Mouse (Mus musculus) T-helper 1 cell (primary cell): ENCODE results near the gene Hmcn1.

Experiments
- in situ Hi-C: fragments of 300-600 bp; cut with MboI, MseI; formaldehyde crosslinking; loops from one replicate; pipeline ENCODE4 v1.15.1; 2025; ENCODE audit warnings: high pct_unique_total_duplicates

Hmcn1 gene

GRCm38 (mm10) chr1:150645314-150645713 lies 347.9 kb downstream of the Hmcn1 start:
- in situ Hi-C loops, result no loop called here

- in situ Hi-C loops, result no loop called here
Observed at GRCm38 (mm10) chr1:150639522-150639921, 353.7 kb downstream of the Hmcn1 start.

DNA sequence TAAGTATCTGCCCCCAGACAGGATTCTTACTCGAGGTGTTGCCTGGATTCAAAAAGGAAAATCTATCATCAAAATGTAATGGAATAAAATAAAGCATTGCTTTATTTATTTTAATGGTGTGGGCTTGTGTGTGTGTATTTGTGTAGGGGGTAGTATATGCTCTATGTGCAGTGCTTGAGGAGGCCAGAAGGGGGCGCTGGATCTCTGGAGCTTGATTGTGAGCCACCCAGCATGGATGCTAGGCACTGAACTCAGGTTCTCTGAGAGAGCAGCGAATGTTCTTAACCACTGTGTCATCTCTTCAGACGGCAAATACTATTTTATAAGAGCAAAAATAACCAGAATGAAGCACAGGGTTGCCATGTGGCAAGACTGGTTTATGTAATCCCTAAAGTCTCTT lies 360.7 kb downstream of the Hmcn1 start:
- in situ Hi-C loops, result no loop called here

DNA sequence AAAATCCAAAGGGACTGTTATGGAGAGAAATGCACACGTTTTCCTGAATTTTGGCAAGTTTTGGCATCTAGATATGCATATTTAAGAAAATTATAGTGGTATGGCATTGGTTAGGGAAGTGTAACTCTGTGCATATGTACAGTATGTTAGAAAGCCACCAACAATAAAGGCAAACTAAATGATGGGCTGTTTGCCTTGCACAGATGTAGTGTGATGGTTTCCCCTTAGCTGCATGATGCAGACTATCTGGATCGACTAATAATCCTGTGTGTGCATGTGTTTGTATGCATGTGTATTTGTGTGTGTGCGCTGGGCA lies 361.4 kb downstream of the Hmcn1 start:
- in situ Hi-C loops, result no loop called here

GRCm38 (mm10) chr1:150631035-150631855 lies 362.0 kb downstream of the Hmcn1 start:
- in situ Hi-C loops, result no loop called here

- in situ Hi-C loops, result loop anchor here (10.0 kb wide), 1 partner anchor 1538 kb away; no protein-coding TSS in a partner anchor
Observed at GRCm38 (mm10) chr1:150623226-150623625, 370.0 kb downstream of the Hmcn1 start.

DNA sequence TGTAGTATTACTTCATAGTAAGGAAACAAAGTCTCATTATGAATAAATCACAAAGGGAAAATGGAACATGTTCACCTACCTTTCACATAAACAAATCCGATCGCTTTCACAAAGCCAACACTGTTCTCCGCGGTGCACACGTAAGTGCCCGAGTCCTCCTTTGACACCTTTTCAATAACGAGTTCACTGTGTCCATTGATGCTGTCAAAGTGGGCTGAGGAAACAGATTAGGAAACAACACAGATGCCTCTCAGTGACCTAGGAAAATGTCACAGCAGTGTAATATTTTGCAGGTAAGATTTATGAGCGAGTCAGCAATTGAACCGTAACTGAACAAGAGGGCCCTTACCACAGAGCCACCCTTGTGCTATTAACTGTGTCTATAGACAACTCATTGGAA lies 382.7 kb downstream of the Hmcn1 start:
- in situ Hi-C loops, result no loop called here

GRCm38 (mm10) chr1:150606173-150606572 lies 387.1 kb downstream of the Hmcn1 start:
- in situ Hi-C loops, result no loop called here

GRCm38 (mm10) chr1:150593614-150594013 lies 399.6 kb downstream of the Hmcn1 start:
- in situ Hi-C loops, result no loop called here

- in situ Hi-C loops, result no loop called here
Observed at GRCm38 (mm10) chr1:150591253-150591652, 402.0 kb downstream of the Hmcn1 start.

DNA sequence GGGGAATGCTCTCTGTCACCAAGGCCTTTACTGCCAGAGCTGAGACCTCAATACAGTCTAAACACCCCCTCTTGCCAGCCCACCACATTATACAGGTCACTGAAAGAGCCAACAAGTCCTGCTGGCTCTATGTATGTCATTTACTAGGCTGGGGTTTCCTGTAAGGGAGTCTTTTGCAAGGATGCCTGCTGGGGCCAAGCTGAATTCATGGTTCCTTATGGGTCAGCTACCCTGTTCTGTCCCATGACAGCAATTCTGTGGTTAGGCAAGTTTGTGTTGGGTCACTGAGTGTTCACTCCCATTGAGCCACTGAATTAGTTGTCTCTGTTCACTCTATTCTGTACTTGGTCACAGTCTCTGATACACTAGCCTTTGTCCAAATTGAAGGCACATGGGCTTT lies 405.8 kb downstream of the Hmcn1 start:
- in situ Hi-C loops, result no loop called here

GRCm38 (mm10) chr1:150584477-150584876 lies 408.8 kb downstream of the Hmcn1 start:
- in situ Hi-C loops, result no loop called here

DNA sequence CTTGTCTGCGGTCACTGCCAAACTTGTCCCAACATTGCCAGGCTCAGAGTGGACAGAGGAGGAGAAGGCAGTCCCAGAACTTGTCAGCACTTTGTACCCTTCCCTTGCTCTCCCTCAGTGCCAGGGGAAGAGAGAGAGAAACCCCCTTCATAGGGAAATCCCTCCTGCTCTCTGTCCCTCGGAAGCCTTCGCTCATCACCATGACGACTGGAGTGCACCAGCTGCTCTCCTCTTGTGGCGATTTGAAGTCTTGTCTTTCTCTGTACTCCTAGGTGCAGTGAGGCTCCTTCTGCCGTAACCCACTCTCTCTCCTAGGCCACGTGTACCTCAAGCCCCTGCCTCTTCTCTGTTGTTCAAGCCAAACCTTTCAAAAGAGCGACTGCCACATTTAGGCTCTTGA lies 409.5 kb downstream of the Hmcn1 start:
- in situ Hi-C loops, result no loop called here

GRCm38 (mm10) chr1:150580561-150580960 lies 412.7 kb downstream of the Hmcn1 start:
- in situ Hi-C loops, result no loop called here

- in situ Hi-C loops, result no loop called here
Observed at GRCm38 (mm10) chr1:150573407-150573806, 419.8 kb downstream of the Hmcn1 start.

GRCm38 (mm10) chr1:150570562-150571156 lies 422.6 kb downstream of the Hmcn1 start:
- in situ Hi-C loops, result no loop called here

DNA sequence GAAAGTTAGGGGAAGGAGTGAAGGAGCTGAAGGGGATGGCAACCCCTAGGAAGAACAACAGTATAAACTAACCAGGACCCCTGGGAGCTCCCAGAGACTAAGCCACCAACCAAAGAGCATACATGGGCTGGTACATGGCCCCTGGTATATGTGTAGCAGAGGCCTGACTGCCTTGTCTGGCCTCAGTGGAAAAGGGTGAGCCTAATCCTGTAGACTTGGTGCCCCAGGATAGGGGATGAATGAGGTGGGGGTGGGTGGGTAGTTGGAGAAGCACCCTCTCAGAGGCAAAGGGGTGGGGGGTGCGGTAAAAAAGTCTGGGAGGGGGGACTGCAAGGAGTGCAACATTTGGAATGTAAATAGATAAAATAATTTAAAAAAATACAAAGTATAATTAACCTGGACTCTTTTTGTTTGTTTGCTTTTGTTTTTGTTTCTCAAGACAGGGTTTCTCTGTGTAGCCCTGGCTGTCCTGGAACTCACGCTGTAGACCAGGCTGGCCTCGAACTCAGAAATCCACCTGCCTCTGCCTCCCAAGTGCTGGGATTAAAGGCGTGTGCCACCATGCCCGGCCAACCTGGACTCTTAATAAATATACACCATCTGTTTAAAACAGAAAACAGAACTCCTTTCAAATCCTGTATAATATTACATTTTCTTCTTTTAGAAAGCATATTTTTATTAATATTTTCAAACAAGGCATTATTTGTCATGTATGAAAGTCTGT lies 423.3 kb downstream of the Hmcn1 start:
- in situ Hi-C loops, result no loop called here

DNA sequence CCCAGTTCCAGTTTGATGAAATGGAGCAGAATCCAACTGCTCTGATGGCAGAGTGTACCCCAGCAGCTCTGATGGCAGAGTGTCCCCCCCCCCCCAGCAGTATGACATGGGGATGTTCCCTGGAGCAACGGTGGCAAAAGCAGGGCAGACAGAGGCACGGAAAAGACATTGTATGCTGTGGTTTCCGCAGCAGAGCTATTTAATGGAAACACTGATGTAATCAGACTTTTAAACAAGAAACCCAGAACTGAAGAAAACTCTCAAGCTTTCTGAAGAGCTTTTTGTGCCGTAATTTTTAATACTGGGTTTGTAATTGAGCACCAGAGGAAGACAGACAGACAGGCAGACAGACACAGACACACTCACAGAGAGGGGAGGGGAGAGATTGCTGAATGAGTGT lies 426.9 kb downstream of the Hmcn1 start:
- in situ Hi-C loops, result no loop called here

- in situ Hi-C loops, result no loop called here
Observed at GRCm38 (mm10) chr1:150556621-150557020, 436.6 kb downstream of the Hmcn1 start.

DNA sequence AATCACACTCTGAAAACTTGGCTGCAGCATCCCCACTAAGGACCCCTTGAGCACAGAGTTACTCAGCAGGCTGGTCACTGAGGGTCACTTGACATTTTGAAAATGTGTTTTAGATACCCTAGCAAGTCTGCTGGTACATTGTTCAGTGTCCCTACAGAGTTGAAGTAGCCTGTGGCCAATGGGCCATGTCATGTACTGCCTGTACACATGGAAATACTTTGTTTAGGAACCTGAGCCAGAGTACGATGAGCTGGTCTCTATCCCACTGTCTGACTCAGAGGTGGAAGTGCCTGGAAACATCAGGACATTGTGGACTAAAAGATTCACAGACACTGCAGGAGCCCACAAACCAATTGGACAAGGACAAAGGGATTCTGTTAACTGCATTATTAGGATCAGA lies 441.8 kb downstream of the Hmcn1 start:
- in situ Hi-C loops, result no loop called here

DNA sequence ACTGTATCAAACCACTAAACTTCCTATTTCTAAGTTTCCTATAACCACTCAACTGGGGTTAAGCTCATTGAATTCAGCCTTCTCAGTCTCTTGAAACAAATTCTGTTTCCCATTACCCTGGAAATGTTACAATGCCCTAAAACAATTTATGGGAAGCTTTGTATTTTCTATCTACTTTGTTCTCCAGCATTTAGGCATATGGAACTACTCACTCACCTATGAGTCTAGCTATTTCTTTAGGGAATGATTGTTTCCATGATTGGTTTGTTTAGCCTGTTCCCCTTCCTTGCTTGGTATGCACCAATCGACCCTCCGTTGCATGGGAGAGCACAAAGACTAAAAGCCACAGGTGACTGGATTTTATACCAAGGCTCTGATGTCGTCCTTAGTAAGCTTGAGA lies 446.8 kb downstream of the Hmcn1 start:
- in situ Hi-C loops, result no loop called here

- in situ Hi-C loops, result no loop called here
Observed at GRCm38 (mm10) chr1:150540267-150540666, 453.0 kb downstream of the Hmcn1 start.
